Mouse (Mus musculus): ENCODE measurements around the gene Ecsit.
A peak's percentile ranks its signal among the peaks of the same experiment; 100 is the strongest.
"Not testable (repeated sequence)": the region's sequence is repeated elsewhere in the genome, so short reads cannot be mapped to it uniquely, and the experiment has no call there.

Gene Ecsit

GRCm38 (mm10) chr9:22089986-22090385 lies 4.7 kb upstream of the Ecsit start:
- DNase-seq (ENCODE audit: low read depth, low spot score) = no peak

GRCm38 (mm10) chr9:22089281-22089680 lies 4.0 kb upstream of the Ecsit start:
- DNase-seq (ENCODE audit: low read depth, low spot score) = peak; percentile 46

GRCm38 (mm10) chr9:22087034-22087618 lies 1.9 kb upstream of the Ecsit start:
- no peak for DNase-seq (ENCODE audit: low read depth, low spot score)

- DNase-seq (ENCODE audit: low read depth, low spot score) = no peak
These were observed 774 bp upstream of the Ecsit start for GRCm38 (mm10) chr9:22086012-22086411.

- no peak for DNase-seq (ENCODE audit: low read depth, low spot score)
These were observed 594 bp downstream of the Ecsit start for GRCm38 (mm10) chr9:22084667-22085021.

- DNase-seq (ENCODE audit: low read depth, low spot score) = peak; percentile 56
These were observed 9.0 kb downstream of the Ecsit start for GRCm38 (mm10) chr9:22076223-22076622.

GRCm38 (mm10) chr9:22075778-22076177 lies 9.5 kb downstream of the Ecsit start:
- DNase-seq (ENCODE audit: low read depth, low spot score) = not testable (repeated sequence)

GRCm38 (mm10) chr9:22072276-22072675 lies 13.0 kb downstream of the Ecsit start:
- DNase-seq (ENCODE audit: low read depth, low spot score) = no peak

- peak; percentile 97 for DNase-seq (ENCODE audit: low read depth, low spot score)
These were observed 14.3 kb downstream of the Ecsit start, which contains the start of the genes Gm49318 and Zfp653 for GRCm38 (mm10) chr9:22070791-22071573. TSS of gene Gm49318 (minus strand) at chr9:22071259. TSS of gene Zfp653 (minus strand) at chr9:22071376.

- DNase-seq (ENCODE audit: low read depth, low spot score) = no peak
These were observed 15.2 kb downstream of the Ecsit start for GRCm38 (mm10) chr9:22069881-22070553.

- DNase-seq (ENCODE audit: low read depth, low spot score) = no peak
These were observed 18.0 kb downstream of the Ecsit start for GRCm38 (mm10) chr9:22067195-22067594.

- DNase-seq (ENCODE audit: low read depth, low spot score) = peak; percentile 53
These were observed 18.8 kb downstream of the Ecsit start for GRCm38 (mm10) chr9:22066433-22066832.

GRCm38 (mm10) chr9:22065642-22066041 lies 19.6 kb downstream of the Ecsit start:
- DNase-seq (ENCODE audit: low read depth, low spot score) = no peak

- no peak for DNase-seq (ENCODE audit: low read depth, low spot score)
These were observed 20.9 kb downstream of the Ecsit start for GRCm38 (mm10) chr9:22064341-22064740.

GRCm38 (mm10) chr9:22061339-22061738 lies 23.9 kb downstream of the Ecsit start:
- no peak for DNase-seq (ENCODE audit: low read depth, low spot score)

- DNase-seq (ENCODE audit: low read depth, low spot score) = no peak
These were observed 27.2 kb downstream of the Ecsit start for GRCm38 (mm10) chr9:22058011-22058424.

- DNase-seq (ENCODE audit: low read depth, low spot score) = no peak
These were observed 28.2 kb downstream of the Ecsit start for GRCm38 (mm10) chr9:22057031-22057517.

GRCm38 (mm10) chr9:22056303-22056910 lies 28.8 kb downstream of the Ecsit start:
- no peak for DNase-seq (ENCODE audit: low read depth, low spot score)

GRCm38 (mm10) chr9:22055713-22056112 lies 29.5 kb downstream of the Ecsit start:
- no peak for DNase-seq (ENCODE audit: low read depth, low spot score)

GRCm38 (mm10) chr9:22054411-22055076 lies 30.7 kb downstream of the Ecsit start:
- peak; percentile 96 for DNase-seq (ENCODE audit: low read depth, low spot score)

GRCm38 (mm10) chr9:22053657-22054056 lies 31.6 kb downstream of the Ecsit start:
- peak; percentile 47 for DNase-seq (ENCODE audit: low read depth, low spot score)

GRCm38 (mm10) chr9:22051958-22052254 lies 33.3 kb downstream of the Ecsit start, which contains the start of gene Elavl3:
TSS of gene Elavl3 (minus strand) at chr9:22052023.
- peak; percentile 72 for DNase-seq (ENCODE audit: low read depth, low spot score)
